Mouse (Mus musculus): ENCODE measurements around the gene Nlrp3. TPM values are rescaled to one million over a fixed set of nuclear protein-coding genes. Genes with fewer than 3 reads are reported as not detected.

The Nlrp3 gene
- polyA plus RNA-seq, 1 experiment from 2014 or later = 0.15 TPM

Other genes starting within 250 kb of the Nlrp3 start
- gene Wnt9a, start 234.6 kb upstream of the Nlrp3 start, polyA plus RNA-seq (2015; fragmentation: Nextera tagmentation; extraction: Ambion mirVana) = 2.8 and 2.9 TPM in 2 replicates
- not detected in 2 replicates for gene Prss38, start 165.9 kb upstream of the Nlrp3 start, polyA plus RNA-seq (2015; fragmentation: Nextera tagmentation; extraction: Ambion mirVana)
- gene Jmjd4, start 91.5 kb upstream of the Nlrp3 start, polyA plus RNA-seq (2015; fragmentation: Nextera tagmentation; extraction: Ambion mirVana) = 10.5 and 11.9 TPM in 2 replicates
- 94.3 and 102 TPM in 2 replicates for gene Snap47, start 90.4 kb upstream of the Nlrp3 start, polyA plus RNA-seq (2015; fragmentation: Nextera tagmentation; extraction: Ambion mirVana)
- 5.6 and 5.7 TPM in 2 replicates for gene Zfp867, start 69.1 kb upstream of the Nlrp3 start, polyA plus RNA-seq (2015; fragmentation: Nextera tagmentation; extraction: Ambion mirVana)
- 13.8 and 14.7 TPM in 2 replicates for gene Zkscan17, start 14.8 kb upstream of the Nlrp3 start, polyA plus RNA-seq (2015; fragmentation: Nextera tagmentation; extraction: Ambion mirVana)
- not detected in 2 replicates for gene Olfr222, start 34.7 kb downstream of the Nlrp3 start, polyA plus RNA-seq (2015; fragmentation: Nextera tagmentation; extraction: Ambion mirVana)
- not detected in 2 replicates for gene Olfr223, start 51.7 kb downstream of the Nlrp3 start, polyA plus RNA-seq (2015; fragmentation: Nextera tagmentation; extraction: Ambion mirVana)
- 25.0 and 26.7 TPM in 2 replicates for gene Mprip, start 119.7 kb downstream of the Nlrp3 start, polyA plus RNA-seq (2015; fragmentation: Nextera tagmentation; extraction: Ambion mirVana)
- gene Pld6, start 246.1 kb downstream of the Nlrp3 start, polyA plus RNA-seq (2015; fragmentation: Nextera tagmentation; extraction: Ambion mirVana) = 4.5 and 5.6 TPM in 2 replicates